Mouse (Mus musculus) kidney, adult 2 months (tissue): ENCODE measurements around the gene Csnk2a1.

Experiments
- CTCF ChIP-seq: fragments of 200-500 bp; conservative IDR thresholded peaks from 2 replicates; pipeline ENCODE4 v1.5.1; 2011; ENCODE audit warnings: low read depth, mild to moderate bottlenecking, control low read depth, low read length, moderate library complexity, mixed read lengths; ENCODE audit not compliant: insufficient read depth, insufficient read length
- POLR2A ChIP-seq: fragments of 200-500 bp; IDR thresholded peaks from one replicate; pipeline ENCODE4 v1.6.1; 2011; ENCODE audit warnings: low read depth, low read length, control low read depth

DNA sequence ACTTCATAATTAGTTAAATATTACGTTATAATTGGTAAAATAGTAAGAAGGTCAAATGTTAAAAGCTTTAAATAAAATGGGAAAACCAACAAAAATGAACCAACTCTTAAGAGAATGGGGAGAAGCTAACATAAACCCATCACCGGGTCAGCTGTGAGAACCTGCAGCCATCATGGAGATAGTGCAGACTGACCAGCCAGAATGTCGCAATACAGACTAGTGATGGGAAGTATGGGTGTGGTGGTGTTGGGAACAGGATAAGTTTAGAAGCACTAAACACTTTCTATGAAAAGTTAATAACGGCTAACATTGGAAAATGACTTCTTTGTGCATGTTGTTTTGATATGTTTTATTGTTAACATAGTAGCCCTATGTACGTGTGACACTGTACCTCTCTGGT, 60.9 kb downstream of the Csnk2a1 start:
- TF ChIP-seq POLR2A: no peak
- no peak for TF ChIP-seq CTCF
